Mouse (Mus musculus) gastrocnemius, adult 2 months (tissue): Measurements from ENCODE around the gene 1110051M20Rik. TPM values are rescaled to one million over a fixed set of nuclear protein-coding genes. Genes with fewer than 3 reads are reported as not detected.
"Not testable (repeated sequence)": the region's sequence is repeated elsewhere in the genome, so short reads cannot be mapped to it uniquely, and the experiment has no call there.

ENCODE experiments used
- DNase-seq: peaks from one replicate; pipeline ENCODE4 v3.0.0; 2022
- H3K27ac ChIP-seq: fragments of 200-600 bp; 2 replicates; pipeline ENCODE4 v1.8.1; 2022; ENCODE audit warnings: mild to moderate bottlenecking
- H3K4me3 ChIP-seq: fragments of 200-600 bp; 2 replicates; pipeline ENCODE4 v1.8.1; 2022; ENCODE audit warnings: mild to moderate bottlenecking, moderate library complexity
- CTCF ChIP-seq: fragments of 200-600 bp; IDR thresholded peaks from 2 replicates; pipeline ENCODE4 v1.8.1; 2022; ENCODE audit warnings: antibody characterized with exemption, mild to moderate bottlenecking, moderate library complexity
- intact Hi-C: fragments of 180-260 bp; cut with DNase I; formaldehyde crosslinking; loops from one replicate; pipeline ENCODE4 v1.15.1; 2025
- long read RNA-seq, 2 experiments: library from polyadenylated mRNA; stranded (forward); transcript quantifications; one replicate each; pipeline ENCODE4 v2.0.0; 2021
- total RNA-seq, 2 experiments: library from RNA; stranded (reverse); gene quantifications; 2 replicates each; pipeline ENCODE4 v1.2.3; 2021

1110051M20Rik gene
- total RNA-seq = 10 to 100 TPM; 13.4 to 20.0 TPM
- long read RNA-seq, experiment 1, transcript 1110051M20Rik-203 (9 exons, 1,977 nt) = major isoform, 17 of 29 reads
- long read RNA-seq, experiment 1, partial matches to known transcripts = 3 of 29 reads
- long read RNA-seq, experiment 1, other reads (novel, unspliced or antisense) = 9 of 29 reads
- long read RNA-seq, experiment 2, transcript 1110051M20Rik-203 (9 exons, 1,977 nt) = major isoform, 15 of 29 reads
- long read RNA-seq, experiment 2, partial matches to known transcripts = 2 of 29 reads
- long read RNA-seq, experiment 2, other reads (novel, unspliced or antisense) = 10 of 29 reads

DNA sequence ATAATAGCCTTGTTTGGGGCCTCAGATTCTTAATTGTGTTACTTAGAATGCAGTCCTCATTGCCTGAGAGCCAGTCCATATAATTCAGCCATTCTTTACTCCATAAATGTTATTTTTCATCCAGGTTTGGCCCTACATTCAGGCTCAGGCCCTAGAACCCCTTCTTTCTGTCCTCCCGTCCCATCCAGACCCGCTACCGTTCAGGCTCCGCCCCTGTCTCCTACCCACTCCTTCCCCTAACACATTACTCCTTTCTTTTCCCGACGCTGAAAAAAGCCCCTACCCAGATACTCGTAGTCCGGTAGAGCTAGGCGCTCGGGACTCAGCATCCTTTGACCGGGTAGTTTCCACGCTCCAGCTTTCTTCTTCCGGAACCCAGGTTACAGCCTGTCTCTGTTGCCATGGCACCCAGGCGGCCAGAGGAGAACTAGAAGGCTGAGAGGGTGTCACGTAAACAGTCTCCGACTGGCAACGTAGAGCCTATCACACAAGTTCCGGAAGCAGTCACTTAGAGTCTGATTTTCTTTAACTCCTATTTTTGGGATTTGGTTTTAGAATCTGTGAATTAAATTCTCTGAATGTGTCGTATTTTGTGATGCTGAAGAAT lies at the start of gene 1110051M20Rik:
Gene 1110051M20Rik, minus strand, starts transcription at position 419 of the 607 bp plus-strand sequence.
- peak within 1 kb of the TSS; percentile 67 for H3K27ac ChIP-seq

DNA sequence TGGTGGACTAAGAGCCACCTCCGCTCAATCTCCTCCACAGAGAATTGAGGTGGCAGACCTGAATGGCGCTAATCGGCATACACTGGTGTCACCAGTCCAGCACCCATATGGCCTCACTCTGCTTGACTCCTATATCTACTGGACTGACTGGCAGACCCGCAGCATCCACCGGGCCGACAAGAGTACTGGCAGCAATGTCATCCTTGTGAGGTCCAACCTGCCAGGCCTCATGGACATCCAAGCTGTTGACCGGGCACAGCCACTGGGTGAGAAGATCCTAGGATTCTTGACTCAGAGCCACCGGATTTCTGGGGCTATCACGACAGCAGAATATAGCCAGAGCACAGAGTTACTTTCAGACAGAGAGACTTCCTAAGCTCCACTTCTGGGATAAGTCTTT lies 49.5 kb upstream of the 1110051M20Rik start:
- H3K4me3 ChIP-seq = no peak overlapping the region
- no peak for TF ChIP-seq CTCF
- no peak for DNase-seq
- H3K27ac ChIP-seq = no peak overlapping the region
- intact Hi-C loops = no loop called here

More for the DNA sequence above, at the start of gene 1110051M20Rik:
- intact Hi-C loops = no loop called here
- peak within 1 kb of the TSS; percentile 71 for H3K4me3 ChIP-seq
- TF ChIP-seq CTCF = no peak
- peak; percentile 93 for DNase-seq

DNA sequence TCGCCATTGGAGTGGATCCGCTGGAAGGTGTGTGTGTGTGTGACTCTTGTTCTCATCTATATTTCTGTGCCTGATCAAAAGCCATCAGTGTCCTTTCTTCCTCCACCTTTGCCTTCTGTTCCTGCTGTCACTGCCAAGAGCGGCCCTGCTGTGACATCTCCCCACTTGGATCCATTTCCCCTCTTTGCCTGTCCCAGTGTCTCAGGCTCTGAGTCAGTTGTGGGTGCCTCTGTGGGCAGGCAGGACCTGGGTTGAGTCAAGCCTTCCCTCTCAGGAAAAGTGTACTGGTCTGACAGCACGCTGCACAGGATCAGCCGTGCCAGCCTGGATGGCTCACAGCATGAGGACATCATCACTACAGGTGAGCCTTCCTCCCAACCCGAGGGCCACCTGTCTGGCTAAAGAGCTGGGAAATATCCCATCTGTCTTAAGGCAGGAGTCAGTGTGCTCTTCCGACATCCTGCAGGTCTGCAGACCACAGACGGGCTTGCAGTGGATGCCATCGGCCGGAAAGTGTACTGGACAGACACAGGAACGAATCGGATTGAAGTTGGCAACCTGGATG lies 47.6 kb upstream of the 1110051M20Rik start:
- no peak for DNase-seq

DNA sequence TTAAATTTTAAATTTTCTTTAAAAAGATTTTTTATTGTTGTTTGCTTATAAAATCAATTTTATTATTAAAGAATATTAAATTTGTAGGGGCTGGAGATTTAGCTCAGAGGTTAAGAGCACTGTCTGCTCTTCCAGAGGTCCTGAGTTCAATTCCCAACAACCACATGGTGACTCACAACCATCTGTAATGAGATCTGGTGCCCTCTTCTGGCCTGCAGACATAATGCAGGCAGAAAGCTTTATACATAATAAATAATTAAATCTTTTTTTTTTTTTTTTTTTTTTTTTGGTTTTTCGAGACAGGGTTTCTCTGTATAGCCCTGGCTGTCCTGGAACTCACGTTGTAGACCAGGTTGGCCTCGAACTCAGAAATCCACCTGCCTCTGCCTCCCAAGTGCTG lies 42.8 kb upstream of the 1110051M20Rik start:
- peak; percentile 60 for TF ChIP-seq CTCF
- H3K27ac ChIP-seq, H3K4me3 ChIP-seq, DNase-seq, intact Hi-C loops: not testable (repeated sequence)

More for the DNA sequence above, 47.6 kb upstream of the 1110051M20Rik start:
- TF ChIP-seq CTCF = no peak
- no peak overlapping the region for H3K27ac ChIP-seq
- H3K4me3 ChIP-seq = no peak overlapping the region
- intact Hi-C loops = no loop called here

DNA sequence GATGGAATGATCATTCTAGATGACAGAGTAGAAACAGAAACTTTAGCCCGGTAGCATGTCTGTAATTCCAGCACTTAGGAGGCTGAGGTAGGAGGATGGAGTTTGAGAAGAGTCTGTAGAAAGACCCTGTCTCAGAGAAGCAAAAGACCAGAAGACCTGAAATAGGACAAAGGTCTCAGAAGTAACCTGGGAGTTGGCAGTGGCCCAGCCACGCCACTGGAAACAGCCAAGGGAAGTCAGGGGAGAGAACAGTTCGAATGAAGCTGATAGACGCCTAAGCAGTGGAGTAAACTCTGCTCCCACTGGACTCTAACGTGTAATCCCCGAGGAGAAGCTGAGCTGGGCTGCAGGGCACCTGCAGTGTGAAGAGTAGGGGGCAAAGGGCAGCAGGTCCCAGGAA lies 40.8 kb upstream of the 1110051M20Rik start:
- no peak for TF ChIP-seq CTCF
- H3K4me3 ChIP-seq = no peak overlapping the region
- no peak for DNase-seq
- no peak overlapping the region for H3K27ac ChIP-seq
- intact Hi-C loops = no loop called here

DNA sequence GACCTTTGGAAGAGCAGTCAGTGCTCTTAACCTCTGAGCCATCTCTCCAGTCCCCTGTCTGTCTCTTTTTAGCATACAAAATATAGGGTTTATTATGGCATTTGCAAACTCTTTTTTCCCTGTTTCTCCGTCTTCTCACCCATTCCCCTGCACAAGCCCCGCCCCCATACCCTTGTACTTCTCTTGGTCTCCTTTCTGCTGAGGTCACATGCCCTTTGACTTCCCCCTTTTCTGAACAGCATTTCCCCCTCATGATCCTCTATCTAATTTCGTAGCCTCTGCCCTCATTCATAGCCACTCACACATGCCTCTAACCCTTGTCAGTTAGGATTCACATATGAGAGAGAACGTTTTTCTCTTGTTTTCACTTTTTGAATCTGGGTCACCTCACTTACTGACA lies 40.2 kb upstream of the 1110051M20Rik start:
- no peak for DNase-seq
- no peak for TF ChIP-seq CTCF
- intact Hi-C loops = no loop called here
- H3K27ac ChIP-seq = no peak overlapping the region
- H3K4me3 ChIP-seq = no peak overlapping the region

DNA sequence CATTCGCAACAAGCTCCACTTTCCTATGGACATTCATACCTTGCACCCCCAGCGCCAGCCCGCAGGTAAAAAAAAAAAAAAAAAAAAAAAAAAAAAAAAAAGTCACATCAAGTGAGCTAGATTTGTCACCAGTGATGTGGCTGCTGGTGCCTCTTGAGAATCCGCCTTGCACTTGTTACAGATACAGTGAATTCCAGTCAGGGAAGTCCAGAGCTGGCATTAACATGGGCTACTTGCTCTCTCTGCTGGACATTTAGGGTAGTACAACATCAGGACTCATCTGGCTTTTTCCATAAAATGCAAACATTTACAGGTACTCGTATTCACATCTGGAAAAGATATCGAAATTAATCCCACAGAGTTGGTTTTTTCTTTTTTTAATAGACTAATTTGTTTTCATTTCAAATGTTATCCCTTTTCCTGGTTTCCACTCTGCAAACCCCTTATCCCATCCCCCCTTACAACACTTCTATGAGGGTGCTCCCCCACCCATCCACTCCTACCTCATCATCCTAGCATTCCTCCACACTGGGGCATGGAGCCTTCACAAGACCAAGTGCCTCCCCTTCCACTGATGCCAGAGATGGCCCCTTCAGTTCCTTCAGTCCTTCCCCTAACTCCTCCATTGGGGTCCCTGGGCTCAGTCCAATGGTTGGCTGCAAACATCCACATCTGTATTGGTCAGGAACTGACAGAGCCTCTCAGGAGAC lies 36.5 kb upstream of the 1110051M20Rik start:
- Histone ChIP-seq H3K27ac (no peak overlapping the region), H3K4me3 (no peak overlapping the region)
- no peak for DNase-seq
- intact Hi-C loops = loop anchor here (1.0 to 2.0 kb wide), 2 partner anchors 24 to 195 kb away; partner anchors contain the start of gene Lrp4
- peak; percentile 80 for TF ChIP-seq CTCF

DNA sequence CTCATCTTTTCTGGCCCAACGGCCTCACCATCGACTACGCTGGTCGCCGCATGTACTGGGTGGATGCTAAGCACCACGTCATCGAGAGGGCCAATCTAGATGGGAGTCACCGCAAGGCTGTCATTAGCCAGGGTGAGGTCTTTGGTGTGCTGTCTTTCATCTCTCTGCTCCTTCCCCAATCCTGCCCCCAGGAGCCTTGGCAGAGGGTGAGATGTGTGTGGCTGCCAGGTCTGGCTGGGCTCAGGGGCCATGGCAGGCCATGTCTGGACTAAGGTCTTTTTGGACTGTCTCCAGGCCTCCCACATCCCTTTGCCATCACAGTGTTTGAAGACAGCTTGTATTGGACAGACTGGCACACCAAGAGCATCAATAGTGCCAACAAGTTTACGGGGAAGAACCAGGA lies 35.9 kb upstream of the 1110051M20Rik start:
- no peak overlapping the region for H3K27ac ChIP-seq
- intact Hi-C loops = loop anchor here (2.0 kb wide), 1 partner anchor 24 kb away; the partner anchor contains the start of gene Lrp4
- DNase-seq = no peak
- H3K4me3 ChIP-seq = no peak overlapping the region
- TF ChIP-seq CTCF = no peak

DNA sequence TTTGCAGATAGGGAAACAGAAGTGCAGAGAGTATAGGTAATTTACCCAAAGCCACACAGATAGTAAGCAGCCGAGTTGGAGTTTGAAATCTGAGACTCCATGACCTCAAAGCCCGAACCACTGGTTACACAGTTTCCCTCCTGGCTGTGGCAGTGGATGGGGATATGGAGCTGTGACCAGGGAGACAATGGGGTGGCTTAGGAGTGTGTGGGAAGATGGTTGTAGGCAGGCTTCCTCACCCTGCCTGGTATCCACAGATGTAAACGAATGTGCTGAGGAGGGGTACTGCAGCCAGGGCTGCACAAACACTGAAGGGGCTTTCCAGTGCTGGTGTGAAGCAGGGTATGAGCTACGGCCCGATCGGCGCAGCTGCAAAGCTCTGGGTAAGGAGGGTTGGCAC lies 32.3 kb upstream of the 1110051M20Rik start:
- Histone ChIP-seq H3K27ac (peak overlapping the region; percentile 62; the same call in 1 of the 2 replicates), H3K4me3 (peak overlapping the region; percentile 11; the same call in 1 of the 2 replicates)
- DNase-seq = no peak

DNA sequence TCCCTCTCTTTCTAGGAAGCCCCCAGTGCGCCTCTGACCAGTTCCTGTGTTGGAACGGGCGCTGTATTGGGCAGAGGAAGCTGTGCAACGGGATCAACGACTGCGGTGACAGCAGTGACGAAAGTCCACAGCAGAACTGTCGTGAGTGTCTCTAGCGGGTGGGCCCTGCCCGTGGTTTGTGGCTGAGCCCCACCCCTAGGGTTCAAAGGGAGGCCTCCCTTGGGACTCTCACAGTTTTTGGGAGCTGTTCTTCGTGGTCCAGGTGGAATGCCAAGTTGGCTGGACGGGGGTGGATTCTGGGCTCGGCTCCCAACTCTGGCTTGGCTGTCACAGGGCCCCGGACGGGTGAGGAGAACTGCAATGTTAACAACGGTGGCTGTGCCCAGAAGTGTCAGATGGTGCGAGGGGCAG lies 31.8 kb upstream of the 1110051M20Rik start:
- DNase-seq = peak; percentile 77
- TF ChIP-seq CTCF = no peak

More for the DNA sequence above, 32.3 kb upstream of the 1110051M20Rik start:
- intact Hi-C loops = loop anchor here (5.0 kb wide), 1 partner anchor 360 kb away; the partner anchor contains the start of gene Mybpc3
- no peak for TF ChIP-seq CTCF

DNA sequence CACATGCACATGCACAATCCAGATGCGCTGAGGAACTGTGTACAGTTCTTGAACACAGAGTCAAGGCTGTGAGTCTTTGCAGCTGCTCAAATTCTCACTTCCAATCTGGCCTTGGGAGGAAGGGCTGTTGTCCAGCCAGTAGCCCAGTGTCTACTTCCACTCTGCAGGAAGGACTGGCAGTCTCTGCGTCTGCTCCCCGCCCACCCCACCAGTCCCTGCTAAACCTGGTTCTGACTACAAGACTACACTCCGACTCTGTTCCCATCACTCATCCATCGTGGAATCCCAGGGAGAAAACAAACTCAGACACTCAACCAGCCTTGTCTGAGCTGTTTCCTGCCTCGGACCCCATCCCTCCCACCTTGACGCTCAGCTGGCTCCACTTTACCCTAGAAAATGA lies 31.3 kb upstream of the 1110051M20Rik start:
- intact Hi-C loops = loop anchor here (5.0 kb wide), 1 partner anchor 358 kb away; the partner anchor contains the start of gene Mybpc3
- peak overlapping the region; percentile 62 for H3K27ac ChIP-seq

More for the DNA sequence above, 31.8 kb upstream of the 1110051M20Rik start:
- intact Hi-C loops = loop anchor here (5.0 kb wide), 1 partner anchor 359 kb away; the partner anchor contains the start of gene Mybpc3
- peak overlapping the region; percentile 62 for H3K27ac ChIP-seq
- H3K4me3 ChIP-seq = peak overlapping the region; percentile 29

DNA sequence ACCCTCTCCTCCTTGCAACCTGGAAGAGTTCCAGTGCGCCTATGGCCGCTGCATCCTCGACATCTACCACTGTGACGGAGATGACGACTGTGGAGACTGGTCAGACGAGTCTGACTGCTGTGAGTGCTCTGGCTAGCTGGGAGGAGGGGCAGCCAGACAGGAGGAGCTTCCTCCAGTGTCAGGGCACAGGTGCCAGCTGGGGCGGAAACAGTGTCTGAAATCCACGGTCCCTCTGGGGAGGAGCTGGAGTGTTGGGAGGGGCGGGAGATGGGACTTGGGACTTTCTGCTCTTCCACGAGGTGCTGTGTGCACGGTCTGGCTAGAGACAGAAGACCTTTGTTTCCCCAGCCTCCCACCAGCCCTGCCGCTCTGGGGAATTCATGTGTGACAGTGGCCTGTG lies 29.9 kb upstream of the 1110051M20Rik start:
- no peak overlapping the region for H3K4me3 ChIP-seq
- DNase-seq = no peak
- TF ChIP-seq CTCF = no peak
- no peak overlapping the region for H3K27ac ChIP-seq
- intact Hi-C loops = no loop called here

More for the DNA sequence above, 31.3 kb upstream of the 1110051M20Rik start:
- H3K4me3 ChIP-seq = peak overlapping the region; percentile 29
- no peak for TF ChIP-seq CTCF
- no peak for DNase-seq
